Mouse (Mus musculus) stomach, embryonic 15.5 days (tissue): ENCODE results near the gene Kat7. TPM values are rescaled to one million over a fixed set of nuclear protein-coding genes. Genes with fewer than 3 reads are reported as not detected.

ENCODE experiments used
- ATAC-seq: fragments of 200-750 bp; cut with Nextera tagmentation; 2 replicates; pipeline ENCODE4 v1.8.0; 2017; ENCODE audit warnings: low read depth, moderate number of reproducible peaks, moderate TSS enrichment; ENCODE audit not compliant: insufficient read depth, low FRiP score
- H3K27ac ChIP-seq: fragments of 300-500 bp; sonication (generic); 2 replicates; pipeline ENCODE4 v1.5.1; 2015; ENCODE audit warnings: mild to moderate bottlenecking, inconsistent platforms
- H3K27me3 ChIP-seq: fragments of 300-500 bp; sonication (generic); replicated peaks from 2 replicates; pipeline ENCODE4 v1.6.1; 2015; ENCODE audit warnings: inconsistent platforms
- H3K36me3 ChIP-seq: fragments of 300-500 bp; sonication (generic); 2 replicates; pipeline ENCODE4 v1.6.1; 2015; ENCODE audit warnings: inconsistent platforms
- H3K4me1 ChIP-seq: fragments of 300-500 bp; sonication (generic); 2 replicates; pipeline ENCODE4 v1.6.1; 2015; ENCODE audit warnings: inconsistent platforms
- H3K4me2 ChIP-seq: fragments of 300-500 bp; sonication (generic); 2 replicates; pipeline ENCODE4 v1.6.1; 2015; ENCODE audit warnings: mild to moderate bottlenecking, inconsistent platforms
- H3K4me3 ChIP-seq: fragments of 300-500 bp; sonication (generic); replicated peaks from 2 replicates; pipeline ENCODE4 v1.5.1; 2015; ENCODE audit warnings: inconsistent platforms
- H3K9ac ChIP-seq: fragments of 300-500 bp; sonication (generic); 2 replicates; pipeline ENCODE4 v1.6.1; 2015; ENCODE audit warnings: inconsistent platforms
- H3K9me3 ChIP-seq: fragments of 300-500 bp; sonication (generic); 2 replicates; pipeline ENCODE4 v1.6.1; 2016; ENCODE audit warnings: inconsistent platforms
- WGBS: fragments of 180-500 bp; shearing (Covaris S2); methylation state at CpG from one replicate; pipeline ENCODE4 v1.1.7; 2015; 5-methylcytosine and 5-hydroxymethylcytosine counted together
- polyA plus RNA-seq: library from polyadenylated mRNA; unstranded; fragments of >200 nt; fragmentation: Nextera tagmentation; extraction: Ambion mirVana; gene quantifications from 2 replicates; pipeline ENCODE4 v1.2.1, GENCODE M21; 2015

The Kat7 gene
- polyA plus RNA-seq, 1 experiment from 2014 or later = 57.1 TPM

GRCm38 (mm10) chr11:95251295-95251694 is 58.8 kb downstream of the Kat7 start:
- no peak overlapping the region for H3K4me3 ChIP-seq
- H3K27me3 ChIP-seq = no peaks in the 10 kb centered on the region
- H3K4me2 ChIP-seq = no peak overlapping the region
- H3K9me3 ChIP-seq = no peaks in the 10 kb centered on the region
- H3K36me3 ChIP-seq = no peaks in the 10 kb centered on the region
- H3K27ac ChIP-seq = no peak overlapping the region
- H3K9ac ChIP-seq = no peak overlapping the region
- 3% methylated on average over 11 of the region's 11 CpGs for WGBS
- no peak for ATAC-seq
- H3K4me1 ChIP-seq = 0 out of 2 replicates have a peak, but pooled peaks cover 2% of the 10 kb centered on the region

DNA sequence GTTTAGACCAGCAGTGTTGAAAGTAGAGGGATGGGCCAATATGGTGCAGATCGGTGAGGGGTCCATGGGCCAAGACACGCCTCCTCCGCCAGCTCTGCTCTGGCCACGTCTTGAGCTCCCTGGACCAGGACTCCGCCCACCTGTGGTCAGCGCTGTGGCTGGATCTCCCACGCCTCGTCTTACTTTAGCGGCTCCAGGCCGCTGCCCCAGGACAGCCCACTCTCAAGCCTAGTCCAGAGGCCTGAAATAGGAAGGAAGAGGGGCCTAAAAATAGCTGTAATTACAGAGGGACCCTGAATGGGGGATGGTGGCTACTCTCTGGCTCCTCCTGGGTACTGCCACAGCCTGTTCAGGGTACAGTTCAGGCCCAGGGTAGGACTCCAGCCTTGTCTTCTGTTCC is 59.9 kb downstream of the Kat7 start:
- H3K36me3 ChIP-seq = no peaks in the 10 kb centered on the region
- no peaks in the 10 kb centered on the region for H3K9me3 ChIP-seq
- H3K27ac ChIP-seq = no peak overlapping the region
- 48% methylated on average over 10 of the region's 10 CpGs for WGBS
- H3K27me3 ChIP-seq = no peaks in the 10 kb centered on the region
- peak; percentile 33; the same call in 1 of the 2 replicates for ATAC-seq
- no peak overlapping the region for H3K9ac ChIP-seq
- H3K4me3 ChIP-seq = no peak overlapping the region
- H3K4me2 ChIP-seq = no peak overlapping the region
- H3K4me1 ChIP-seq = 0 out of 2 replicates have a peak, but pooled peaks cover 2% of the 10 kb centered on the region

- Histone ChIP-seq H3K4me2 (no peak overlapping the region), H3K36me3 (no peaks in the 10 kb centered on the region), H3K9ac (no peak overlapping the region), H3K4me3 (no peak overlapping the region), H3K4me1 (0 out of 2 replicates have a peak, but pooled peaks cover 2% of the 10 kb centered on the region), H3K9me3 (no peaks in the 10 kb centered on the region), H3K27me3 (no peaks in the 10 kb centered on the region), H3K27ac (0 out of 2 replicates have a peak overlapping the region, but pooled peaks have one; percentile 41)
- ATAC-seq = no peak
- 56% methylated on average over 14 of the region's 14 CpGs for WGBS
Observed at GRCm38 (mm10) chr11:95247065-95247464, 63.0 kb downstream of the Kat7 start.

GRCm38 (mm10) chr11:95245456-95245855 is 64.6 kb downstream of the Kat7 start:
- H3K36me3 ChIP-seq = no peaks in the 10 kb centered on the region
- ATAC-seq = no peak
- H3K4me3 ChIP-seq = no peak overlapping the region
- H3K4me2 ChIP-seq = no peak overlapping the region
- 0 out of 2 replicates have a peak, but pooled peaks cover 2% of the 10 kb centered on the region for H3K4me1 ChIP-seq
- 61% methylated on average over 7 of the region's 7 CpGs for WGBS
- no peak overlapping the region for H3K27ac ChIP-seq
- no peaks in the 10 kb centered on the region for H3K9me3 ChIP-seq
- H3K27me3 ChIP-seq = no peaks in the 10 kb centered on the region
- H3K9ac ChIP-seq = no peak overlapping the region

GRCm38 (mm10) chr11:95242653-95243052 is 67.4 kb downstream of the Kat7 start:
- H3K9me3 ChIP-seq = no peaks in the 10 kb centered on the region
- no peaks in the 10 kb centered on the region for H3K36me3 ChIP-seq
- H3K4me2 ChIP-seq = no peak overlapping the region
- H3K9ac ChIP-seq = no peak overlapping the region
- 59% methylated on average over 6 of the region's 6 CpGs for WGBS
- no peaks in the 10 kb centered on the region for H3K27me3 ChIP-seq
- no peak overlapping the region for H3K27ac ChIP-seq
- no peak for ATAC-seq
- no peak overlapping the region for H3K4me3 ChIP-seq
- no peaks in the 10 kb centered on the region for H3K4me1 ChIP-seq

GRCm38 (mm10) chr11:95238477-95238876 is 71.6 kb downstream of the Kat7 start:
- Histone ChIP-seq H3K9ac (no peak overlapping the region), H3K4me1 (no peaks in the 10 kb centered on the region), H3K36me3 (no peaks in the 10 kb centered on the region), H3K27me3 (no peaks in the 10 kb centered on the region), H3K4me3 (no peak overlapping the region), H3K4me2 (no peak overlapping the region), H3K27ac (no peak overlapping the region), H3K9me3 (no peaks in the 10 kb centered on the region)
- 39% methylated on average over 6 of the region's 6 CpGs for WGBS
- ATAC-seq = no peak

DNA sequence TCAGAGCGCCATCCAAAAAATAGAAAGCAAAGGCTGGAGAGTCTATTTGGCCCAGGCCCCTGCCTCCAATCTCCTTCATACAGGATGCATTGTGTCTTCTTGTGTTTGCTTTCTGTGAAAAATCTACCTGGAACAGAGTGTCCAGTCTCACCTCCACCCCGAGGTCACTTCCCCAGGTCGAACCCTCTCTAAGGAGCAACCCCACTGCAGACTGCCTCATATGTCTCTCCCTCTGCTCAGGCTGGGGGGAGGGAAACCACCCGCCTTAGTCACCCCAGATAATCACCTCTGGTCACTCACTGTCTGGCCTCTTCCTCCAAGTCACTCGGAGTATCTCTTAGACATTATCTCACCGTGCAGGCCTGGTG is 77.7 kb downstream of the Kat7 start:
- Histone ChIP-seq H3K27ac (no peak overlapping the region), H3K36me3 (no peaks in the 10 kb centered on the region), H3K9me3 (no peaks in the 10 kb centered on the region), H3K4me2 (peak overlapping the region; percentile 51), H3K4me1 (peaks cover 7% of the 10 kb centered on the region; the same call in 1 of the 2 replicates), H3K27me3 (no peaks in the 10 kb centered on the region), H3K4me3 (no peak overlapping the region), H3K9ac (no peak overlapping the region)
- no peak for ATAC-seq
- WGBS = 38% methylated on average over 6 of the region's 6 CpGs

DNA sequence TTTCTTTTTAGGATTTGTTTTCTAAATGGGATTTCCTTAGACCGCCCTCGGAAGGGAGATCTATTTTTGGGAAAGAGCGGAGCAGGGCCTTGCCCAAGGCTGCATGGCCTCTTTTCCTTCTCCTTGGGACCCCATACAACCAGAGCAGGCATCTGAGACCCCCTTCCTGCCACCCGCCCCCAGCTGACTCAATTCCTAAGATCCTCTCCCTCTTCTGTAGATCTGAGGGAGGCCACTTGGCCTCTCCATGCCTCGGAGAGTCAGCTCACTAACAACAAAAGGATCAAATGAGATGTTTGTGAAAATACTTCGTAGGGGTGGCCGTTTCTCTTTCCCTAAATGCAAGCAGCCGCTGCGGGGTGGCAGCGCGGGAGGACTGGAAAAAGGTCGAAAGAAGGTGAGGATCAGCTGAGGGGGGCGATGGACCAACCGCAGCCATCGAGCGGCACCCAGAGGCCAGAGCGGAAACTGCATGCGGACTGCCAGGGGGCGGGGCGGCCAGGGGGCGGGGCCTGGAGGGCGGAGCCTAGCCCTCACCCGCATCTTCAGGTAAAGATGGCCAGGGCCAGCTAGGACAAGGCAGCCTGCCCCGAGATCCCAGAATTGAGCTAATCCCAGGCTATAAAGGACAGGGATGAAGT is 78.2 kb downstream of the Kat7 start:
- H3K27ac ChIP-seq = no peak overlapping the region
- peak overlapping the region; percentile 51 for H3K4me2 ChIP-seq
- 10% methylated on average over 24 of the region's 24 CpGs for WGBS
- no peaks in the 10 kb centered on the region for H3K36me3 ChIP-seq
- ATAC-seq = peak; percentile 40; the same call in 1 of the 2 replicates
- peaks cover 7% of the 10 kb centered on the region; the same call in 1 of the 2 replicates for H3K4me1 ChIP-seq
- H3K9ac ChIP-seq = no peak overlapping the region
- no peaks in the 10 kb centered on the region for H3K9me3 ChIP-seq
- H3K4me3 ChIP-seq = 0 out of 2 replicates have a peak overlapping the region, but pooled peaks have one; percentile 9
- H3K27me3 ChIP-seq = no peaks in the 10 kb centered on the region

- Histone ChIP-seq H3K4me2 (no peak overlapping the region), H3K27ac (no peak overlapping the region), H3K4me1 (peaks cover 25% of the 10 kb centered on the region), H3K27me3 (peaks cover 27% of the 10 kb centered on the region), H3K9ac (no peak overlapping the region), H3K4me3 (no peak overlapping the region), H3K9me3 (no peaks in the 10 kb centered on the region), H3K36me3 (no peaks in the 10 kb centered on the region)
- ATAC-seq = no peak
- WGBS = 46% methylated on average over 5 of the region's 5 CpGs
Observed at GRCm38 (mm10) chr11:95227467-95227866, 82.6 kb downstream of the Kat7 start.

GRCm38 (mm10) chr11:95225448-95225847 is 84.6 kb downstream of the Kat7 start:
- Histone ChIP-seq H3K9me3 (no peaks in the 10 kb centered on the region), H3K36me3 (no peaks in the 10 kb centered on the region), H3K27me3 (peaks cover 32% of the 10 kb centered on the region), H3K27ac (peak overlapping the region; percentile 76; the same call in 1 of the 2 replicates), H3K9ac (no peak overlapping the region), H3K4me2 (peak overlapping the region; percentile 6; the same call in 1 of the 2 replicates), H3K4me3 (no peak overlapping the region), H3K4me1 (peaks cover 18% of the 10 kb centered on the region)
- ATAC-seq = no peak
- WGBS = 23% methylated on average over 7 of the region's 7 CpGs
